Mouse (Mus musculus): ENCODE measurements around the gene Gp1bb.

DNA sequence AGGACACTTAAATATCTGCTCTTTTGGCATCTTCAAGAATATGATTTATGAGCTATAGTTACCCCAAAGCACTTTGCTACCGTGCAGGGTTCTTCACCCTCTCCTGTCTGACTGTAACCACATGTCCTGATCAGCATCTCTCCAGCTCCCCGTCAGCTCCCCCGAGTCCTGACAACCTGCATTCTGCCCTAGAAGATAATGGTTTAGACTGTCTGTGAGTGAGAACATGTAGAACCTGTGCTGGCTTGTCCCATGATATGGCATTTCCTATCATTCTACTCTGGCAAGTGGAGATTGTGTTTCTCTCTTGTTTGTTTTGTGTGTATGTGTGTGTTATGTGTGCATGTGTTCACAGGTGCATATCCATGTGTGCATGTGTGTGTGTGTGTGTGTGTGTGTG, 24.2 kb downstream of the Gp1bb start:
- TF ChIP-seq CTCF (IDR thresholded peaks at IDR 0.05): no peak
- TF ChIP-seq EP300 (IDR thresholded peaks at IDR 0.05): no peak
